9 mouse cellular contexts compared by ENCODE assay signal in genomic region chr4:46485696-46486417, GRCm38 (mm10). TPM values are rescaled to one million over a fixed set of nuclear protein-coding genes. Genes with fewer than 3 reads are reported as not detected.
DNase-seq lines count a peak whose midpoint lies in the region; ATAC-seq lines count a peak whose summit lies in the region.
"Had no signal": no experiment of that assay in that cellular context is flagged by ENCODE, and none has a peak within 500 bp of the region (broad histone marks: within the 10 kb centered on the region; RNA-seq: fewer than 3 reads in every experiment).

No protein-coding gene starts in this region.

- no peaks in the 10 kb centered on the region for H3K9me3 ChIP-seq in heart, embryonic 14.5 days (ENCODE audit: control insufficient read depth, low read length)
- no peaks in the 10 kb centered on the region for H3K9me3 ChIP-seq in megakaryocyte, embryonic 14.5 days
- H3K9me3 ChIP-seq in hindbrain, embryonic 14.5 days (ENCODE audit: control insufficient read depth, low read length), result no peaks in the 10 kb centered on the region

- peak overlapping the region; percentile 25; the same call in 1 of the 2 replicates for H3K4me2 ChIP-seq in heart, embryonic 14.5 days (ENCODE audit: low read length)
- H3K4me2 ChIP-seq in hindbrain, embryonic 14.5 days (replicated peaks), result no peak overlapping the region

- WGBS in heart, embryonic 14.5 days, result 36% methylated on average over 14 of the region's 14 CpGs
- WGBS in hindbrain, embryonic 14.5 days, result 60% methylated on average over 14 of the region's 14 CpGs

- no peak overlapping the region for H3K9ac ChIP-seq in heart, embryonic 14.5 days (ENCODE audit: low read length)
- no peak overlapping the region for H3K9ac ChIP-seq in hindbrain, embryonic 14.5 days

- peak overlapping the region; percentile 61 to 64 for H3K27ac ChIP-seq in heart, embryonic 14.5 days (replicated peaks in 1 of 2; ENCODE audit: control insufficient read depth in 1 of 2, insufficient read depth in 1 of 2, low read depth in 2 of 2, low read length in 2 of 2)
- no peak overlapping the region for H3K27ac ChIP-seq in hindbrain, embryonic 14.5 days

- no peaks in the 10 kb centered on the region for H3K36me3 ChIP-seq in heart, embryonic 14.5 days (ENCODE audit: control insufficient read depth, insufficient read depth, low read length)
- peaks cover 4% of the 10 kb centered on the region for H3K36me3 ChIP-seq in megakaryocyte, embryonic 14.5 days (replicated peaks; ENCODE audit: low read length)
- H3K36me3 ChIP-seq in hindbrain, embryonic 14.5 days (replicated peaks; ENCODE audit: control insufficient read depth, insufficient read depth), result no peaks in the 10 kb centered on the region

- peak; percentile 45; the same call in 1 of the 2 replicates for ATAC-seq in heart, embryonic 14.5 days (ENCODE audit: insufficient number of reproducible peaks, insufficient read depth, low FRiP score, low read depth)
- ATAC-seq in hindbrain, embryonic 14.5 days (ENCODE audit: low FRiP score), result no peak
- ATAC-seq: Patski had no signal

- peaks cover 11 to 16% of the 10 kb centered on the region in 2 experiments for H3K4me1 ChIP-seq in heart, embryonic 14.5 days (ENCODE audit: control insufficient read depth in 2 of 2, insufficient read depth in 2 of 2, low read length in 2 of 2)
- peaks cover 72% of the 10 kb centered on the region for H3K4me1 ChIP-seq in megakaryocyte, embryonic 14.5 days
- H3K4me1 ChIP-seq in hindbrain, embryonic 14.5 days (replicated peaks; ENCODE audit: control insufficient read depth, insufficient read depth, low read length), result 0 out of 2 replicates have a peak, but pooled peaks cover 4% of the 10 kb centered on the region

- DNase-seq in frontal cortex, postnatal 10 days (ENCODE audit: low spot score in 2 of 2), result peak; percentile 50 to 58
- no peak for DNase-seq in frontal cortex, postnatal 25 days (ENCODE audit: low spot score in 2 of 2)
- DNase-seq in c-Kit-positive CD71-negative TER-119-negative erythroid progenitor cells, embryonic 14.5 days (ENCODE audit: low read depth), result peak; percentile 56
- peak; percentile 45 to 87 for DNase-seq in left cerebral cortex, postnatal 10 days (ENCODE audit: extremely low spot score in 1 of 2, low spot score in 2 of 2)
- peak; percentile 85 to 90 for DNase-seq in thymus, adult 18-20 months
- no peak for DNase-seq in hindbrain, embryonic 14.5 days (ENCODE audit: low spot score)

- H3K27me3 ChIP-seq in heart, embryonic 14.5 days (ENCODE audit: control insufficient read depth, insufficient read depth, low read length), result no peaks in the 10 kb centered on the region
- H3K27me3 ChIP-seq in megakaryocyte, embryonic 14.5 days (replicated peaks), result no peaks in the 10 kb centered on the region
- no peaks in the 10 kb centered on the region for H3K27me3 ChIP-seq in hindbrain, embryonic 14.5 days (ENCODE audit: control insufficient read depth, insufficient read depth, low read length)
- H3K27me3 ChIP-seq: Patski had no signal

- intact Hi-C loops in left cerebral cortex, postnatal 10 days (cut with DNase I), result no loop called here

- no peak overlapping the region for H3K4me3 ChIP-seq in heart, embryonic 14.5 days (ENCODE audit: control insufficient read depth in 1 of 2, insufficient read depth in 1 of 2, low read depth in 1 of 2, low read length in 2 of 2)
- peak overlapping the region; percentile 83 for H3K4me3 ChIP-seq in megakaryocyte, embryonic 14.5 days (replicated peaks)
- H3K4me3 ChIP-seq in hindbrain, embryonic 14.5 days (replicated peaks; ENCODE audit: low read length), result no peak overlapping the region

RNA-seq across cellular contexts. Expression of gene Nans, which starts 3.2 kb away (rescaled TPM):
- polyA plus RNA-seq in heart, embryonic 14.5 days (2014; fragmentation: Nextera tagmentation; extraction: Ambion mirVana), result 48.6 and 50.1 TPM in 2 replicates
- total RNA-seq in left cerebral cortex, postnatal 10 days (2021), result 10 to 100 TPM; 30.7 to 35.0 TPM
- 34.0 and 67.2 TPM in 2 replicates for polyA plus RNA-seq in megakaryocyte, embryonic 14.5 days (2012; ENCODE audit: insufficient read depth, low replicate concordance)
- polyA plus RNA-seq in hindbrain, embryonic 14.5 days (2014; fragmentation: Nextera tagmentation; extraction: Ambion mirVana), result 59.7 and 60.3 TPM in 2 replicates

RNA-seq across cellular contexts. Expression of gene Anp32b, which starts 35.2 kb away (rescaled TPM):
- 136 and 139 TPM in 2 replicates for polyA plus RNA-seq in heart, embryonic 14.5 days (2014; fragmentation: Nextera tagmentation; extraction: Ambion mirVana)
- total RNA-seq in left cerebral cortex, postnatal 10 days (2021), result 10 to 100 TPM; 52.0 to 52.7 TPM
- polyA plus RNA-seq in megakaryocyte, embryonic 14.5 days (2012; ENCODE audit: insufficient read depth, low replicate concordance), result 638 and 1,212 TPM in 2 replicates
- 63.2 and 68.3 TPM in 2 replicates for polyA plus RNA-seq in hindbrain, embryonic 14.5 days (2014; fragmentation: Nextera tagmentation; extraction: Ambion mirVana)

RNA-seq across cellular contexts. Expression of gene Trim14, which starts 50.1 kb away (rescaled TPM):
- 2.1 and 2.3 TPM in 2 replicates for polyA plus RNA-seq in heart, embryonic 14.5 days (2014; fragmentation: Nextera tagmentation; extraction: Ambion mirVana)
- 1 to 10 TPM; 1.2 to 1.4 TPM for total RNA-seq in left cerebral cortex, postnatal 10 days (2021)
- polyA plus RNA-seq in megakaryocyte, embryonic 14.5 days (2012; ENCODE audit: insufficient read depth, low replicate concordance), result 2.0 and 8.1 TPM in 2 replicates
- 1.7 and 2.2 TPM in 2 replicates for polyA plus RNA-seq in hindbrain, embryonic 14.5 days (2014; fragmentation: Nextera tagmentation; extraction: Ambion mirVana)

Comparison
In these comparisons a context has a peak if more than half of its experiments do, and no peak if none do; other contexts are left out.
1. DNase-seq: peak in frontal cortex, postnatal 10 days (2 of 2), c-Kit-positive CD71-negative TER-119-negative erythroid progenitor cells, embryonic 14.5 days (single experiment), left cerebral cortex, postnatal 10 days (2 of 2) and thymus, adult 18-20 months (2 of 2); none in frontal cortex, postnatal 25 days (0 of 2) and hindbrain, embryonic 14.5 days (single experiment).